Mouse (Mus musculus) midbrain, embryonic 10.5 days (tissue): ENCODE data around the gene Elavl3. TPM values are rescaled to one million over a fixed set of nuclear protein-coding genes. Genes with fewer than 3 reads are reported as not detected.

Experiments used
- DNase-seq: peaks from one replicate; pipeline ENCODE4 v3.0.0-alpha.2; 2017; ENCODE audit warnings: low spot score
- H3K27ac ChIP-seq: fragments of 300-500 bp; sonication (generic); replicated peaks from 2 replicates; pipeline ENCODE4 v1.5.1; 2016; ENCODE audit warnings: mild to moderate bottlenecking
- H3K27me3 ChIP-seq: fragments of 300-500 bp; sonication (generic); 2 replicates; pipeline ENCODE4 v1.6.1; 2016; ENCODE audit warnings: low read depth, mild to moderate bottlenecking; ENCODE audit not compliant: poor library complexity, severe bottlenecking
- H3K36me3 ChIP-seq: fragments of 300-500 bp; sonication (generic); 2 replicates; pipeline ENCODE4 v1.6.1; 2016; ENCODE audit warnings: mild to moderate bottlenecking, moderate library complexity
- H3K4me1 ChIP-seq: fragments of 300-500 bp; sonication (generic); 2 replicates; pipeline ENCODE4 v1.6.1; 2016
- H3K4me3 ChIP-seq: fragments of 300-500 bp; sonication (generic); 2 replicates; pipeline ENCODE4 v1.5.1; 2016; ENCODE audit warnings: mild to moderate bottlenecking, moderate library complexity
- H3K9me3 ChIP-seq: fragments of 300-500 bp; sonication (generic); replicated peaks from 2 replicates; pipeline ENCODE4 v1.6.1; 2016; ENCODE audit warnings: mild to moderate bottlenecking
- whole genome bisulfite sequencing: fragments of 180-500 bp; shearing (Covaris S2); methylation state at CpG from one replicate; pipeline ENCODE4 v1.1.7; 2016; 5-methylcytosine and 5-hydroxymethylcytosine counted together
- polyA plus RNA-seq: library from polyadenylated mRNA; unstranded; fragments of >200 nt; fragmentation: Nextera tagmentation; extraction: Ambion mirVana; gene quantifications from 2 replicates; pipeline ENCODE4 v1.2.1, GENCODE M21; 2016

The Elavl3 gene
- polyA plus RNA-seq, 1 experiment from 2014 or later, result 16.7 TPM

DNA sequence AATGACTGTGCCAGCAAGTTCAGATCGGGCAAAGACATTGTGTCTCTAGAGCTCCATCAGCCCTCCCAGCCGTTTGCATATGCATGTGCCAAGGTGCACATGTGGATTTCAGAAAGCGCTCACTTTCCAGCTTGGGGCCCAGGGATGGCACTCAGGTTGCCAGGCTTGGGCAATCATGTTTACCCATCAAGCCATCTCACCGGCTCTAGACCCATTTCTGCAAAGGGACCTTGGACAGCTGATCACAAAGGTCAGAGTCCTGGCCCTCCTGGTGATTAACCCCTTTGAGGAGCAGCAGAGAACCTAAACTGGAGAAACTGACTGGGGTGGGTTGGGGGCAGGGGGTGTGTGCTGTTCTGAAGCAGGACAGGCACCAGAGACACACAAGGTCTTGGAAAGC, 59.6 kb downstream of the Elavl3 start:
- peaks cover 67% of the 10 kb centered on the region for H3K27me3 ChIP-seq
- WGBS, result 83% methylated on average over 4 of the region's 4 CpGs
- H3K4me3 ChIP-seq, result no peak overlapping the region
- peaks cover 30% of the 10 kb centered on the region for H3K4me1 ChIP-seq
- no peak overlapping the region for H3K27ac ChIP-seq
- no peaks in the 10 kb centered on the region; the same call in 1 of the 2 replicates for H3K9me3 ChIP-seq
- H3K36me3 ChIP-seq, result no peaks in the 10 kb centered on the region
- no peak for DNase-seq

DNA sequence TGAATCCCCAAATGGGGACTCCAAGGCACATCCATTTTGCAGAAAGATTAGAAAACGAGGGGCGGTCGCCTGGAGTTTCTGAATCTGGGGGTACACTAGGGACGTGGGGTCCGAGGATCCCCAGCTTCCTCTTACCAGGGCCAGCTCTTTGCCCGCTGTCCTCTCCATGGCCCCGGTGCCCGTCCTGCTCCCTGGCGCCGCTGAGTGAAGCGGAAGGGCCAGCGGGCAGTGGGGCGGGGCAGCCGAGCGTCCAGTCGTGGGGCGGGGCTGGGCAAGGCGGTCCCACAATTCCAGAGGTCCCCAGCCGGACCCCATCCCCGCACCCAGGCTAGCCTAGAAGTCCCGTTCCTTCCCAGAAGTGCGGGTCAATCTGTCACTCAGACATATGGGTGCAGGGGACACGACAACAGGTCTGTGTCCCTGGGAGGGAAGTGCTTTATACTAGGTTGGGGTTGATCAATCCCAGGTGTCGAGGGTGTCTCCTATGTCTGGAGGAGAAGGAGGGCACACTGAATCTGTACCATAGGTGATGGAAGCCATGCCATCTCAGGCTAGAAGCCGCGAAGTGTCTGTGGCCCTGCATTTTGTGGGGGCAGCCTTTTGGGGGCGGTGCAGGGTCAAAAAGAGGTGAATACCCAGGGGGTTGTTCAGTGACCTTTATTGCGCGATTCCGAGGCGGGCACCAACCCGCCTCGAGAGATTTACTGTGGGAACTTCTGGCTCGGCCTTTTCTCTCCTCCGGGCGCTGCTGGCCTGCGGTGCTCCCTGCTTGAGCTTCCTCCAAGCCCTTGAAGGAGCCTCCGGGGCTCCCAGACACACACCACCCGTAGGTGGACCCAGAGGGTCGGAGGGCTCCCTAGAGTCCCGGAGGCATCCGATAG, 62.4 kb downstream of the Elavl3 start, which contains the start of gene Rgl3:
TSS of gene Rgl3 (minus strand) at position 217 of the 881 bp plus-strand sequence.
- H3K4me1 ChIP-seq, result peaks cover 33% of the 10 kb centered on the region
- H3K4me3 ChIP-seq, result peak within 1 kb of the TSS; percentile 60
- DNase-seq, result peak; percentile 62
- WGBS, result under 1% methylated on average over 42 of the region's 42 CpGs
- H3K36me3 ChIP-seq, result no peaks in the 10 kb centered on the region
- no peaks in the 10 kb centered on the region for H3K9me3 ChIP-seq
- peaks cover 89% of the 10 kb centered on the region for H3K27me3 ChIP-seq
- peak within 1 kb of the TSS; percentile 46; the same call in 1 of the 2 replicates for H3K27ac ChIP-seq

DNA sequence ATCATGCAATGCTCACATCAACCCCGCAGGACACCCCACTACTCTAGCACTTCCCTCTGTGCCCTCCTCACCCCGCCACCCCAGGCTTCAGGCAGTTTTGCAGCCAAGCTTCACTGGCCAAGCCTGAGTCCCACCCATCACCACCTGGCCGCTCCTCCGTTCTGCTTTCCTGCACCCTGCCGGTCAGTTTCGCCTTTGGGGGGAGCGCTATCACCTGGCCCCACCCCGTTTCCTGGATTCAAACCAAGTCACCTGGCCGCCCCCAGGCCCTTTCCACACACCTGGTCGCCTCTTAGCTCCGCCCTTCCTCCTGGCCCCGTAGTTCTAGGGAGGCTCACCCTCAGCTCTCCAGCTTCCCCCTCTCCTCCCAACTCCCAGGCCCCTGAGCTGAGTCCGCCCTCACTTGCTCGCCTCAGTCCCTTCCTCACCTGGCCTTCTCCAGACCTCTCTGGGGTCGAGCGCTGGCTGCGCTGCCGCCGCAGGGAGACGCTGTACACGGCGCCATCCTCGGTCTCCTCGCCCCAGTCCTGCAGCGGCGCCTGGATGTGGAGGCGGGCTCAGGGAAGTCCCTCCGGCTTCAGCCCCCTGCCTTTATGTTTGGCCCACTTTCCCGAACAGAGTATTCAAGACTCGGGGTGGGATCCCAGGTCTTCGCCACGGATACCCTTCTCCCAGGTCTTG, 63.3 kb downstream of the Elavl3 start:
- Histone ChIP-seq H3K27ac (peak overlapping the region; percentile 46; the same call in 1 of the 2 replicates), H3K4me1 (peaks cover 42% of the 10 kb centered on the region), H3K9me3 (no peaks in the 10 kb centered on the region), H3K36me3 (no peaks in the 10 kb centered on the region), H3K4me3 (peak overlapping the region; percentile 60), H3K27me3 (peaks cover 94% of the 10 kb centered on the region)
- peak; percentile 48 for DNase-seq
- WGBS, result under 1% methylated on average over 32 of the region's 32 CpGs

GRCm38 (mm10) chr9:21987592-21988342, 64.1 kb downstream of the Elavl3 start:
- Histone ChIP-seq H3K27me3 (peaks cover 91% of the 10 kb centered on the region), H3K4me1 (peaks cover 44% of the 10 kb centered on the region), H3K36me3 (no peaks in the 10 kb centered on the region), H3K9me3 (no peaks in the 10 kb centered on the region), H3K4me3 (peak overlapping the region; percentile 60), H3K27ac (no peak overlapping the region)
- 8% methylated on average over 36 of the region's 36 CpGs for WGBS
- no peak for DNase-seq

GRCm38 (mm10) chr9:21983911-21984310, 67.9 kb downstream of the Elavl3 start:
- Histone ChIP-seq H3K4me3 (no peak overlapping the region), H3K9me3 (no peaks in the 10 kb centered on the region), H3K27me3 (peaks cover 73% of the 10 kb centered on the region), H3K4me1 (peaks cover 26% of the 10 kb centered on the region), H3K36me3 (0 out of 2 replicates have a peak, but pooled peaks cover 3% of the 10 kb centered on the region), H3K27ac (no peak overlapping the region)
- no peak for DNase-seq
- WGBS, result 6% methylated on average over 3 of the region's 3 CpGs

DNA sequence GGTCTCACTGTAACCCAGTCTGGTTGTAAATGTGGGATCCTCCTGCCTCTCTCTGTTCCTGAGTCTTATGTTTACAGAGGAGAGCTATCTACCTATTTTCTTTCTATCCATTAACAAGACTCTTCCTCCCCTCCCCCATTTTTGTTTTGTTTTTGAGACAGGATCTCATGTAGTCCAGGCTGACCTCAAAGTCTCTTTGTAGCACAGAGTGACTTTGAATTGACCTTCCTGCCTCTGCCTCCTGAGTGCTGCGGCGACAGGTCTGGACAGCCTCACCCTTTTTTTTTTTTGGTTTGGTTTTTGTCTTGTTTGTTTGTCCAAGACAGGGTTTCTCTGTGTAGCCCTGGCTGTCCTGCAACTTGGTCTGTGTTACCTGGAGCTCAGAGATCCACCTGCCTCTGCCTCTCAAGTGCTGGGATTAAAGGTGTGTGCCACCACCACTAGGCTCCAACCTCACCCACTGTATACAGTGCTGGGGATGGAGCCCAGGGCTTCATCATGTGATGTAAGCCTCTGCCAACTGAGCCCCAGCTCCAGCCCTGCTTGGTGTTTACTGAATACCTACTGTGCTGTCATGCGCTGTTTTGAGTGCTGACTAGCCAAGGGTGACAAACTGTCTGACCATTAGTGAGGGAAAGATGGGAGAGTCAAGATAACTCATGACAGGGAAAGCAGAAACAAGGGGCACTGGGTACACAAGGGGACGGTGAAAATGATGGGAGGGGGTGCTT, 73.3 kb downstream of the Elavl3 start:
- no peak overlapping the region for H3K27ac ChIP-seq
- no peaks in the 10 kb centered on the region for H3K9me3 ChIP-seq
- peaks cover 26% of the 10 kb centered on the region for H3K27me3 ChIP-seq
- WGBS, result 96% methylated on average over 4 of the region's 4 CpGs
- H3K4me3 ChIP-seq, result no peak overlapping the region
- H3K36me3 ChIP-seq, result 0 out of 2 replicates have a peak, but pooled peaks cover 3% of the 10 kb centered on the region
- peaks cover 1% of the 10 kb centered on the region for H3K4me1 ChIP-seq
- DNase-seq, result no peak

- Histone ChIP-seq H3K27me3 (peaks cover 23% of the 10 kb centered on the region), H3K4me3 (no peak overlapping the region), H3K9me3 (no peaks in the 10 kb centered on the region), H3K36me3 (0 out of 2 replicates have a peak, but pooled peaks cover 3% of the 10 kb centered on the region), H3K4me1 (no peaks in the 10 kb centered on the region; the same call in 1 of the 2 replicates), H3K27ac (no peak overlapping the region)
- peak; percentile 32 for DNase-seq
- WGBS, result 29% methylated on average over 2 of the region's 2 CpGs
Observed at GRCm38 (mm10) chr9:21977972-21978371, 73.9 kb downstream of the Elavl3 start.

DNA sequence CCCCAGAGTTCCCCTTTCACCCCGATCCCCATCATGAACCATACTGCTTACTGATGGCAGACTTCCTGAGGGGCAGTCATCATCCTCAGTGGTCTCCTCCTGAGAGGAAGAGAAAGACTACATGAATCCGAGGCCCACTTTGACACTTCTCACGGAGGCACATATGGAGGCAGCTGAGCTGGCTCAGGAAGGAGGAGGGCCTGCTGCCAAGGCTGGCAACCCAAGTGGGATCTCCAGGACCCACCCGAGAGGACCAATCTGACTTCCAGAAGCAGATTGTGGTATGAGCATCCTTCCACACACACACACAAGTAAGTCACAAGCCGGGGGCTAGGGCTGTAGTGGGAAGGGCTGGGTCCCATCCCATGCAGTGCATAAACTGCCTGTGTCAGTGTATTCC, 74.5 kb downstream of the Elavl3 start:
- Histone ChIP-seq H3K4me1 (no peaks in the 10 kb centered on the region; the same call in 1 of the 2 replicates), H3K4me3 (no peak overlapping the region), H3K9me3 (no peaks in the 10 kb centered on the region), H3K27ac (no peak overlapping the region), H3K36me3 (0 out of 2 replicates have a peak, but pooled peaks cover 3% of the 10 kb centered on the region), H3K27me3 (peaks cover 18% of the 10 kb centered on the region)
- no peak for DNase-seq
- WGBS, result 89% methylated on average over 5 of the region's 5 CpGs

DNA sequence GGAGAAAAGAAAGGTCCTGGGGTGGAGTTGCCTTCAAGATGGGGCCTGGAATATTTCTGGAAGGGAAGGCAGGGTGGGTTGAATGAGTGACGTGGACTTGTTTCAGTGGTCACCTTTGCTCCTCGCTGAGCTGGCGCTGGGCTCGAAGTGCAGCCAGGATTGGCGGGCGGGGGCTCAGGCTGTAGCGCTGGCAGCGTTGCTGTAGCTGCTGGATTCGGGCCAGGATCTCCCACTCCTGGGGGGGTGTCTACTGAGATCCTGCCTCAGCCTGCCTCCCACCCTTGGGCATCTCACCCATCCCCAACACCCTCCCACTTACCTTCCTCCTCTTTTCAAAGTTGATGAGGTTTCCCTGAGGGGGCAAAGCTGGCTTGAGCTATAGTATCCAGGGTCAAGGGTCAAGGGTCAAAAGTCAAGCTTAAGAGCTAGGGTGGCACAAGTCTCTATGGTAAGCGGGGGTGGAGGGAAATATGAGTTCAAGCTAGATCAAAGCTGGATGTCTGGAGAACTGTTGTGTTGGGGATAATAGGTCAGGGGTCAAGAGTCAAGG, 75.1 kb downstream of the Elavl3 start:
- peaks cover 13% of the 10 kb centered on the region for H3K27me3 ChIP-seq
- no peaks in the 10 kb centered on the region for H3K9me3 ChIP-seq
- H3K36me3 ChIP-seq, result 0 out of 2 replicates have a peak, but pooled peaks cover 3% of the 10 kb centered on the region
- no peak overlapping the region for H3K27ac ChIP-seq
- no peak for DNase-seq
- H3K4me1 ChIP-seq, result no peaks in the 10 kb centered on the region; the same call in 1 of the 2 replicates
- H3K4me3 ChIP-seq, result no peak overlapping the region
- WGBS, result 93% methylated on average over 10 of the region's 10 CpGs

- no peaks in the 10 kb centered on the region for H3K9me3 ChIP-seq
- H3K27ac ChIP-seq, result no peak overlapping the region
- H3K36me3 ChIP-seq, result no peaks in the 10 kb centered on the region
- no peaks in the 10 kb centered on the region for H3K4me1 ChIP-seq
- 93% methylated on average over 4 of the region's 4 CpGs for WGBS
- H3K4me3 ChIP-seq, result no peak overlapping the region
- DNase-seq, result no peak
- peaks cover under 1% of the 10 kb centered on the region; the same call in 1 of the 2 replicates for H3K27me3 ChIP-seq
Observed at GRCm38 (mm10) chr9:21969304-21969703, 82.5 kb downstream of the Elavl3 start.

DNA sequence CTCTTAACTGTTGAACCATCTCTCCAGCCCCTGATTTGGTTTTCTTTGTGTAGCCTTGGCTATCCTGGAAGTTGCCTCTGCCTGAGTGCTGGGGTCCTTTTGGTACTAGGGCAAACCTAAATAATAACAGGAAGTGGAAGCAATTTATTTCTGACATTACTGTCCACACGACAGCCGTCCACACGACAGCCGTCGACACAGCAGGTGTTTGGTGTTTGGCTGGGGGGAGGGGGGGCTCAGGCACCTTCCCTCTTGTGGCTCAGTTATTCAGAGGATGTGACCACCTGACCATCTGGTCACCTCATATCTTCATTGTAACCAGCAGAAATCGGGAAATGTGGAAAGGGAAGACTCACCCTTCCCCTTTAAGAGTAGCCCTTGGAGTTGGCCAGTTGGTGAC, 82.9 kb downstream of the Elavl3 start:
- Histone ChIP-seq H3K27me3 (peaks cover 5% of the 10 kb centered on the region), H3K4me1 (no peaks in the 10 kb centered on the region), H3K4me3 (no peak overlapping the region), H3K36me3 (no peaks in the 10 kb centered on the region), H3K9me3 (no peaks in the 10 kb centered on the region), H3K27ac (no peak overlapping the region)
- WGBS, result 75% methylated on average over 6 of the region's 6 CpGs
- DNase-seq, result no peak
